27 mouse cellular contexts compared by ENCODE assay signal in genomic region chr7:110180613-110181012, GRCm38 (mm10). TPM values are rescaled to one million over a fixed set of nuclear protein-coding genes. Genes with fewer than 3 reads are reported as not detected.
A peak's percentile ranks its signal among the peaks of the same experiment; 100 is the strongest.
DNase-seq lines count a peak whose midpoint lies in the region; TF ChIP-seq lines count a peak whose summit lies in the region.
"Had no signal": no experiment of that assay in that cellular context is flagged by ENCODE, and none has a peak within 500 bp of the region (broad histone marks: within the 10 kb centered on the region; RNA-seq: fewer than 3 reads in every experiment).

No protein-coding gene starts in this region.

- intact Hi-C loops in gastrocnemius, postnatal 14 days (cut with DNase I; ENCODE audit: low total_unique reads): no loop called here

- H3K36me3 ChIP-seq in C2C12 (ENCODE audit: control insufficient read depth, insufficient read depth): no peaks in the 10 kb centered on the region
- H3K36me3 ChIP-seq: forebrain, embryonic 10.5 days; G1E; heart, embryonic 12.5 days; heart, embryonic 15.5 days; hindbrain, embryonic 10.5 days; hindbrain, embryonic 13.5 days; intestine, embryonic 15.5 days had no signal

- TF ChIP-seq CTCF in C2C12 (IDR thresholded peaks at IDR 0.05; ENCODE audit: control insufficient read depth, insufficient read depth, insufficient read length): no peak

- no peak overlapping the region for H3K4me3 ChIP-seq in C2C12 (ENCODE audit: insufficient read depth, poor library complexity, severe bottlenecking)
- H3K4me3 ChIP-seq: forebrain, embryonic 10.5 days; forebrain, embryonic 13.5 days; gastrocnemius, adult 2 months; heart, embryonic 12.5 days; heart, embryonic 15.5 days; hindbrain, embryonic 10.5 days; hindbrain, embryonic 13.5 days; intestine, embryonic 15.5 days had no signal

- no peaks in the 10 kb centered on the region for H3K79me3 ChIP-seq in C2C12 (ENCODE audit: low read depth)

- DNase-seq in NIH3T3 (ENCODE audit: low read depth): peak; percentile 72
- peak; percentile 43 for DNase-seq in skeletal muscle tissue, adult 2 months (ENCODE audit: low read depth, low spot score)
- no peak for DNase-seq in right cerebral cortex, postnatal 36 days (ENCODE audit: low spot score in 2 of 2)
- no peak for DNase-seq in layer of hippocampus, postnatal 14 days (ENCODE audit: low spot score in 2 of 2)
- DNase-seq in gastrocnemius, postnatal 14 days: no peak
- DNase-seq: adrenal gland, adult 8-10 months; adrenal gland, postnatal 25 days; B cell, adult 2 months; cerebellum, adult 11-12 months; cerebellum, adult 8-10 months; cerebellum, postnatal 10 days; cerebellum, postnatal 36 days; embryo, embryonic 11 days; forebrain, postnatal 0 days; gastrocnemius, adult 2 months; gastrocnemius, postnatal 25 days; heart, postnatal 10 days; heart, postnatal 36 days had no signal

- no peak overlapping the region for H3ac ChIP-seq in C2C12 (ENCODE audit: control insufficient read depth, insufficient read length, low read depth)

- no peaks in the 10 kb centered on the region for H3K79me2 ChIP-seq in C2C12 (ENCODE audit: control insufficient read depth, insufficient read depth)

- H3K27me3 ChIP-seq in C2C12 (ENCODE audit: control insufficient read depth, insufficient read depth, insufficient read length): no peaks in the 10 kb centered on the region
- H3K27me3 ChIP-seq: forebrain, embryonic 13.5 days; heart, embryonic 12.5 days; heart, embryonic 15.5 days; hindbrain, embryonic 13.5 days; intestine, embryonic 15.5 days had no signal

TF ChIP-seq in C2C12, 6 proteins besides CTCF, POLR2A, EP300 and RAD21:
- no peak for TF ChIP-seq MYOG (IDR thresholded peaks at IDR 0.05; ENCODE audit: control insufficient read depth, extremely low read depth, insufficient read length)
- peak; percentile 18 for TF ChIP-seq MYOD1 (IDR thresholded peaks at IDR 0.05; ENCODE audit: control insufficient read depth, insufficient read length, low read depth)

RNA-seq across cellular contexts. Expression of gene Swap70, which starts 40.9 kb away (rescaled TPM):
- polyA plus RNA-seq in C2C12 (2012; fragmentation: generic; extraction: Trizol): 16.0 TPM
- 10 to 100 TPM; 12.1 to 14.6 TPM for total RNA-seq in layer of hippocampus, postnatal 14 days (2021)
- total RNA-seq in gastrocnemius, postnatal 14 days (2021): 1 to 10 TPM; 8.3 to 9.0 TPM

RNA-seq across cellular contexts. Expression of gene Wee1, which starts 58.8 kb away (rescaled TPM):
- 15.8 TPM for polyA plus RNA-seq in C2C12 (2012; fragmentation: generic; extraction: Trizol)
- 10 to 100 TPM; 12.9 to 13.0 TPM for total RNA-seq in layer of hippocampus, postnatal 14 days (2021)
- total RNA-seq in gastrocnemius, postnatal 14 days (2021): 1 to 10 TPM; 4.3 to 6.4 TPM

Comparison
In these comparisons a context has a peak if more than half of its experiments do, and no peak if none do; other contexts are left out.
1. DNase-seq: peak in NIH3T3 (single experiment) and skeletal muscle tissue, adult 2 months (single experiment); none in right cerebral cortex, postnatal 36 days (0 of 2), layer of hippocampus, postnatal 14 days (0 of 2) and gastrocnemius, postnatal 14 days (single experiment).